Mouse (Mus musculus): ENCODE results near the gene Tgfb3. TPM values are rescaled to one million over a fixed set of nuclear protein-coding genes. Genes with fewer than 3 reads are reported as not detected.

Tgfb3 gene
- total RNA-seq (2014; rRNA removed) (3.3 and 3.6 TPM in 2 replicates), polyA plus RNA-seq (2015; fragmentation: Nextera tagmentation; extraction: Ambion mirVana) (3.7 and 4.4 TPM in 2 replicates)

GRCm38 (mm10) chr12:86078553-86079201 is at the start of gene Tgfb3:
Tgfb3 (minus strand) TSS chr12:86079041.
- WGBS, result under 1% methylated on average over 25 of the region's 25 CpGs
- peak within 1 kb of the TSS; percentile 43 for H3K4me3 ChIP-seq (ENCODE audit: low read depth, low read length)
- H3K9me3 ChIP-seq (ENCODE audit: low read length), result no peaks in the 10 kb centered on the region
- ATAC-seq (ENCODE audit: low FRiP score), result peak; percentile 21; the same call in 1 of the 2 replicates
- no peak for TF ChIP-seq CTCF (IDR thresholded peaks at IDR 0.05)
- H3K4me1 ChIP-seq (ENCODE audit: insufficient read depth, low read length), result peaks cover 7% of the 10 kb centered on the region; the same call in 1 of the 2 replicates
- peak within 1 kb of the TSS; percentile 94 for H3K4me2 ChIP-seq (ENCODE audit: low read depth, low read length, poor library complexity, severe bottlenecking)
- H3K9ac ChIP-seq (replicated peaks; ENCODE audit: low read length, poor library complexity, severe bottlenecking), result peak within 1 kb of the TSS; percentile 37; the same call in 1 of the 2 replicates
- 0 out of 2 replicates have a peak within 1 kb of the TSS, but pooled peaks have one; percentile 28 for H3K27ac ChIP-seq (ENCODE audit: low read depth, low read length)
- no peaks in the 10 kb centered on the region for H3K36me3 ChIP-seq (ENCODE audit: insufficient read depth, low read length)
- H3K27me3 ChIP-seq (ENCODE audit: insufficient read depth, low read length), result peaks cover 16% of the 10 kb centered on the region; the same call in 1 of the 2 replicates
- DNase-seq (ENCODE audit: low spot score), result peak; percentile 48

GRCm38 (mm10) chr12:86128122-86128521 is 49.3 kb upstream of the Tgfb3 start:
- 0 out of 2 replicates have a peak, but pooled peaks cover 3% of the 10 kb centered on the region for H3K27me3 ChIP-seq (ENCODE audit: insufficient read depth, low read length)
- H3K9ac ChIP-seq (replicated peaks; ENCODE audit: low read length, poor library complexity, severe bottlenecking), result no peak overlapping the region
- no peaks in the 10 kb centered on the region for H3K9me3 ChIP-seq (ENCODE audit: low read length)
- WGBS, result 86% methylated on average over 6 of the region's 6 CpGs
- no peaks in the 10 kb centered on the region for H3K36me3 ChIP-seq (ENCODE audit: insufficient read depth, low read length)
- no peak overlapping the region for H3K4me2 ChIP-seq (ENCODE audit: low read depth, low read length, poor library complexity, severe bottlenecking)
- no peak for DNase-seq (ENCODE audit: low spot score)
- H3K4me1 ChIP-seq (ENCODE audit: insufficient read depth, low read length), result no peaks in the 10 kb centered on the region
- ATAC-seq (ENCODE audit: low FRiP score), result no peak
- H3K4me3 ChIP-seq (ENCODE audit: low read depth, low read length), result no peak overlapping the region
- no peak overlapping the region for H3K27ac ChIP-seq (ENCODE audit: low read depth, low read length)
- no peak for TF ChIP-seq CTCF (IDR thresholded peaks at IDR 0.05)

- TF ChIP-seq CTCF (IDR thresholded peaks at IDR 0.05), result no peak
- H3K4me2 ChIP-seq (ENCODE audit: low read depth, low read length, poor library complexity, severe bottlenecking), result no peak overlapping the region
- no peaks in the 10 kb centered on the region for H3K9me3 ChIP-seq (ENCODE audit: low read length)
- H3K4me1 ChIP-seq (ENCODE audit: insufficient read depth, low read length), result no peaks in the 10 kb centered on the region
- 87% methylated on average over 6 of the region's 6 CpGs for WGBS
- no peak overlapping the region for H3K27ac ChIP-seq (ENCODE audit: low read depth, low read length)
- ATAC-seq (ENCODE audit: low FRiP score), result no peak
- H3K4me3 ChIP-seq (ENCODE audit: low read depth, low read length), result no peak overlapping the region
- no peaks in the 10 kb centered on the region for H3K36me3 ChIP-seq (ENCODE audit: insufficient read depth, low read length)
- DNase-seq (ENCODE audit: low spot score), result no peak
- no peak overlapping the region for H3K9ac ChIP-seq (replicated peaks; ENCODE audit: low read length, poor library complexity, severe bottlenecking)
- H3K27me3 ChIP-seq (ENCODE audit: insufficient read depth, low read length), result no peaks in the 10 kb centered on the region
Measured at GRCm38 (mm10) chr12:86124016-86124415, 45.2 kb upstream of the Tgfb3 start.

- no peaks in the 10 kb centered on the region for H3K36me3 ChIP-seq (ENCODE audit: insufficient read depth, low read length)
- H3K9ac ChIP-seq (replicated peaks; ENCODE audit: low read length, poor library complexity, severe bottlenecking), result no peak overlapping the region
- H3K27me3 ChIP-seq (ENCODE audit: insufficient read depth, low read length), result no peaks in the 10 kb centered on the region
- H3K4me3 ChIP-seq (ENCODE audit: low read depth, low read length), result no peak overlapping the region
- H3K9me3 ChIP-seq (ENCODE audit: low read length), result no peaks in the 10 kb centered on the region
- H3K4me2 ChIP-seq (ENCODE audit: low read depth, low read length, poor library complexity, severe bottlenecking), result no peak overlapping the region
- 69% methylated on average over 15 of the region's 15 CpGs for WGBS
- DNase-seq (ENCODE audit: low spot score) (no peak), ATAC-seq (ENCODE audit: low FRiP score) (no peak)
- H3K4me1 ChIP-seq (ENCODE audit: insufficient read depth, low read length), result no peaks in the 10 kb centered on the region
- H3K27ac ChIP-seq (ENCODE audit: low read depth, low read length), result no peak overlapping the region
- TF ChIP-seq CTCF (IDR thresholded peaks at IDR 0.05), result no peak
Measured at GRCm38 (mm10) chr12:86116295-86116835, 37.5 kb upstream of the Tgfb3 start.

GRCm38 (mm10) chr12:86110637-86111036 is 31.8 kb upstream of the Tgfb3 start:
- H3K9me3 ChIP-seq (ENCODE audit: low read length), result no peaks in the 10 kb centered on the region
- no peaks in the 10 kb centered on the region for H3K27me3 ChIP-seq (ENCODE audit: insufficient read depth, low read length)
- DNase-seq (ENCODE audit: low spot score) (no peak), ATAC-seq (ENCODE audit: low FRiP score) (no peak)
- no peak overlapping the region for H3K9ac ChIP-seq (replicated peaks; ENCODE audit: low read length, poor library complexity, severe bottlenecking)
- H3K27ac ChIP-seq (ENCODE audit: low read depth, low read length), result no peak overlapping the region
- H3K4me3 ChIP-seq (ENCODE audit: low read depth, low read length), result no peak overlapping the region
- WGBS, result 96% methylated on average over 2 of the region's 2 CpGs
- H3K36me3 ChIP-seq (ENCODE audit: insufficient read depth, low read length), result no peaks in the 10 kb centered on the region
- no peak overlapping the region for H3K4me2 ChIP-seq (ENCODE audit: low read depth, low read length, poor library complexity, severe bottlenecking)
- no peaks in the 10 kb centered on the region for H3K4me1 ChIP-seq (ENCODE audit: insufficient read depth, low read length)
- peak; percentile 63 for TF ChIP-seq CTCF (IDR thresholded peaks at IDR 0.05)

- H3K9me3 ChIP-seq (ENCODE audit: low read length), result no peaks in the 10 kb centered on the region
- ATAC-seq (ENCODE audit: low FRiP score), result no peak
- no peaks in the 10 kb centered on the region for H3K27me3 ChIP-seq (ENCODE audit: insufficient read depth, low read length)
- no peaks in the 10 kb centered on the region for H3K4me1 ChIP-seq (ENCODE audit: insufficient read depth, low read length)
- no peak for TF ChIP-seq CTCF (IDR thresholded peaks at IDR 0.05)
- H3K36me3 ChIP-seq (ENCODE audit: insufficient read depth, low read length), result no peaks in the 10 kb centered on the region
- no peak overlapping the region for H3K4me3 ChIP-seq (ENCODE audit: low read depth, low read length)
- WGBS, result 92% methylated on average over 4 of the region's 4 CpGs
- H3K9ac ChIP-seq (replicated peaks; ENCODE audit: low read length, poor library complexity, severe bottlenecking), result no peak overlapping the region
- no peak for DNase-seq (ENCODE audit: low spot score)
- H3K27ac ChIP-seq (ENCODE audit: low read depth, low read length), result no peak overlapping the region
- H3K4me2 ChIP-seq (ENCODE audit: low read depth, low read length, poor library complexity, severe bottlenecking), result no peak overlapping the region
Measured at GRCm38 (mm10) chr12:86109531-86109930, 30.7 kb upstream of the Tgfb3 start.
